Mouse (Mus musculus) CD4-positive, CD25-positive, alpha-beta regulatory T cell, adult 2 months (primary cell): Measurements from ENCODE around the gene Crip1.

Experiments
- DNase-seq: peaks from one replicate; pipeline ENCODE4 v3.0.0-alpha.2; 2012; ENCODE audit warnings: low read depth, low spot score

Crip1 gene

DNA sequence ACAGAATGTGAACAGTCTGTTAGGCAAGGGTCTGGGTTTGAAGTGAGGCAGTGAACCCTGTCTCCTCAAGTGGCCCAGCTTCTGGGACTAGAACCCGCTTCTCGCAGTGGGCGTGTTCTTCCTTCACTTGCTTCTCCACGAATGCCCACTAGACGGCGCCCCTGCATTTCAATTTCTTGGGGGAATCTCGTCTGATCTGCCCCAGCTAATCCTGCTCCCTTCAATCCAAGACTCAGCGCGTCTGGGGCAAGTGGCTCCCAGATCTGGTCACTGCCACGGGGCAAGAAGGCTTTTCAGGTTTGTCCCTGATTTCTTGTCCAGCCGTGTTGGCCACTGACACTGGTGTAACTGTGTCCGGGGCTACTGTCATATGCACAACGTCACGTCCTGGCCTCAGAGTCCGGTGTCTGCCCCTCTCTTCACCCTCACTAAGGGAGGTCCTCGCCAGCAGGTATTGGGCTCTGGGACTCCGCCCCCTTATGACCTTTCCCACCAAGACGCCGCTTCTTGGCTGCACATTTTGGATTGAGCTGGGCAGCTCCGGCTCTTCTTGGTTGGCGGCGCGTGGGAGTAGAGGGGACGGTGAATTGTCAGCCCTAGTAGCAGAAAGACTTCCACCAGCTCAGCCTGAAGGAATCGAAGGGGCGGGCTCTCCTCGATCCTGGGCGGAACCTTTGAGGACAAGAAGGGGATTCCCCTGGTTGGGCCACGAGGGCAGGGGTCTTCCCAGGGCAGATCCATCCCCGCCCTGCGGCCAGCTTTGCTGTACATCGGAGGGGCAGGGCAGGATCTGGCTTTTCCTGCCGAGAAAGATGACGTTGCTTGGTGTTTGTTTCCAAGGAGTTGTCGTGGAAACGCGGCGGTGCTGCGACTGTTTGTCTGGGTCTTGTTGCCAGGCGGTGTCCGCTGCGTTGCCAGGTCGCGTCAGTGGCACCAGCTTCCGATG is at the start of gene Crip1:
Gene Crip1, plus strand, starts transcription at position 205 of the 946 bp plus-strand sequence.
- peak; percentile 94 for DNase-seq

DNA sequence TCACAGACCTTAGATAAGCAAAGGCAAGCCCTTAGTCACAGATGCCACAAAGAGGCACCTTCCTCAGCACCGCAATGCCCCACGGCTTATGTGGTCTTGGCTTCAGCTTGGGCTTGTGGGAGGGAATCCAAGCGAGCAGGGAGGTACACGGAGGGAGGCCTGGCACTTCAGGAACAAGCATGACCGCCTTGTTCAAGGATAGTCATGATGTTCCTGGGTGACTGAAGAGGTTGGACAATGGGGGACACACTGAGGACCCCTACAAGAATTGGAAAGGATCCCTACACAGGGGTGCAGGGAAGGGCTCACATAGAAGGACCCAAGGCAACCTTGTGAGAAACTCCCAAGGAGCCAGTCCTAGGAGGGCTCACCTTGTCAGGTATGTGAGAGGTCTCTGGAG is 49.1 kb upstream of the Crip1 start:
- no peak for DNase-seq

DNA sequence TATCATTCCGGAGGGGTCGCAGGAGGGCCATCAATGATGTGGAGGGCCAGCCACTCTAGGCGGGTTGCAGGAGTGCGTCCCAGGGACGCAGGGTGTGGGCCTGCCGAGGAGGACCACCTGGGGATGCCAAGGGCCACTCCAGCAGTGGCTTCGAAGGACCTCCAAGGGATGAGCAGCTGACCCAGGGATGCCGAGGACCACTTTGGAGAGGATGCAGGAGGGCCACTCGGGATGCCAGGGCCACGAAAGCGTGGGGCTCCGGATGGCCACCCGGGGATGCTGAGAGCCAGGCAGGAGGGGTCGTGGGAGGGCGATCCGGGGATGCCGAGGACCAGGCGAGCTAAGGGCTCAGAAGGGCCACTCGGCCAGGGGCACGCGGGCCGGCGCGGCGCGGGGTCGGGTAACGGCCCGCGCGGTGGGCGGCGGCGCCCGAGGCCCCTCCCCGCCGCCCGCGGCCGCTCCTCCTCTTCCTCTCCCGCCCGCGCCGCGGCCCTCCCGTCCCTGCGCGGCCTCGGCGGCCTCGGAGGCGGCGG is 48.3 kb upstream of the Crip1 start, which contains the start of gene Mta1:
Gene Mta1, plus strand, starts transcription at position 530 of the 533 bp plus-strand sequence.
- peak; percentile 76 for DNase-seq

DNA sequence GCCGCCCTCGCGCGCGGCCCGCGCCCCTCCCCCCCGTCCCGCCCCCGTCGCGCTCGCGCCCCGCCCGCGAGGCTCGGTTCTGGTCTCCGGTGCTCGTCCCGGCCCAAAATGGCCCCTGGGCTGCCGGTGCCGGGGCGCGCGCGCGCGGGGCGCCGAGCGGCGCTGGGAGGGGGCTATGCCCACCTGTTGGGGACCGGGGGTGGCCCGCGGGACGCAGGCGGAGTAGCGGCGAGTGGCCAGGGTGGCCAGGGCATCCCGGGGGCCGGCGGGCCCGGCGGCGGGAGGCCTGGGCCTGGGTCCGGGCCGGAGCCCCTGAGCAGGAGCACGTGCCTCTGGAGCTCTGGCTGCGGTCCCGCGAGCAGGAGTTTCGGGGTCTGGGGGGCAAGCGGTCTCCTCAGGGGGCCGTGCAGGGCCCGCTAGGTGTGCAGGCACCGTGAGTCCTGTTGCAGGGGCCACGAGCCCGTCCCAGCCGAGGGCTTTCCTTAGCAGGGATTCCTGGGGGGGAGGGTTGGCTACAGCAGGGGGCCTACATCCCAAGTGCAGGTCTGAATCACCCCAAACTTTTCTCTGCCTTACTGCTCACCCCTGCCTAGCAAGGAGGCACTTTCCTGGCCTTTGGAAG is 47.5 kb upstream of the Crip1 start:
- DNase-seq = peak; percentile 64

DNA sequence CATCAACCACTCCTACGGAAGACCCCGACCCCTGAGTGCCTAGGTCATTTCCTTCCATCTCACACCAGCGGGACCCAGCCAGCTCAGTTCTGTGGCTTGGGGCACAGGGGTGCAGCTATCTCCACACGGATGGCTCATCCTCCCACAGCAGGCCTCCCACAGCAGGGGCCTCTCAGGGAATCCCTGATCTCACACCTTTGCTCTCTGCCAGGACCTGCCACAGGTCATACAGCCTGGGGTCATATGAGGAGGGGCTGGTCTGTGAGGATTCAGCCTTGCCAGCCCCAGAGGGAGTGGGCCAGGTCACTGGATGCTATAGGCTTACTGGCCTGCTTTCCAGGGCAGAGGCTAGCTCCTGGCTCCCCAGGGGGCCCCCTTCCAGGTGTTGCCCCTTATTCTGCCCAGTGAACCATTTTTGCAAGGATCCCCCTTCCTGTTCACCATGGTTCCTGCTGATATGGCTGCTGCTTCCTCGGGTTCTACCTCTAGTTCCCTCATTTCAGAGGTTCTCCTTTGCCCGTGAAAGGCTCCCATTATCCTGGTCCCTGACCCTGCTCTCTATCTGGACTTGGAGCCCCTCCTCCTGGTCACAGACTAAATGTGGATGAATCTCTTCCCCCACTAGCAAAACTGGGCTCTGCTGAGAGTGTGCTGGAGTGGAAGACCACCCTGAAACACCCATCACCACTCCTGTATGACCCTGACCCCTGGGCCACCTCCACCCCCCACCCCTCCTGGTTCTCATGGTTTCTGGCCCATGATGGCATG is 46.5 kb upstream of the Crip1 start:
- DNase-seq = no peak

DNA sequence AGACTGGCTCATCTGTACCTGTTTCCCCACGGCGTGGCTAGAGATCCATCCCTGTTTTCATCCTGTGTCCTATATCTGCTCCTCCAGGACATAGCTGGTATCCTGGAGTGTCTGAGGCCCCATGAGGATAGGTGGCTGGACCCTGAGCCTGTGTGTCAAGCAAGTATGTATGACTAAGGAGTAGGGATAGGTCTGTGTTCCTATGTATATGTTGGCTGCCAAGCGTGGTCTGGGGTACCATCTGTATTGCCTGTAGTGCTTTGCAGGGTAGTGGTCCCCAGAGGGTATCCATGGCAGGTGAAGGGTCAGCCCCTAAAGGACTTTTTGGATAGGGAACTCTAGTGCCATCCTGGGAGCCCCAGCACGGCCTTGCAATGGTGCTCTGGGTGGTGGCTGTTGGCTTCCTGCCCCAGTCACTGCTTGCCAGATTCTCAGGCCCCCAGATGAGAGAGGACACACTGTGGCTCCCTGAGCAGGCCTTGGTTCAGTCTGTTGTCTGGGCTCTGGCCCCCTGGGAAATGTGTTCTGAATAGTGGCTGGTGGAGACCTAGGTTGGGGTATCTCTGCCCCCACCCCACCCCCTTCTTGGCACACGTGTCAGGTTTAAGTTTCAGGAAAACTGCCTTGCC is 45.6 kb upstream of the Crip1 start:
- no peak for DNase-seq

DNA sequence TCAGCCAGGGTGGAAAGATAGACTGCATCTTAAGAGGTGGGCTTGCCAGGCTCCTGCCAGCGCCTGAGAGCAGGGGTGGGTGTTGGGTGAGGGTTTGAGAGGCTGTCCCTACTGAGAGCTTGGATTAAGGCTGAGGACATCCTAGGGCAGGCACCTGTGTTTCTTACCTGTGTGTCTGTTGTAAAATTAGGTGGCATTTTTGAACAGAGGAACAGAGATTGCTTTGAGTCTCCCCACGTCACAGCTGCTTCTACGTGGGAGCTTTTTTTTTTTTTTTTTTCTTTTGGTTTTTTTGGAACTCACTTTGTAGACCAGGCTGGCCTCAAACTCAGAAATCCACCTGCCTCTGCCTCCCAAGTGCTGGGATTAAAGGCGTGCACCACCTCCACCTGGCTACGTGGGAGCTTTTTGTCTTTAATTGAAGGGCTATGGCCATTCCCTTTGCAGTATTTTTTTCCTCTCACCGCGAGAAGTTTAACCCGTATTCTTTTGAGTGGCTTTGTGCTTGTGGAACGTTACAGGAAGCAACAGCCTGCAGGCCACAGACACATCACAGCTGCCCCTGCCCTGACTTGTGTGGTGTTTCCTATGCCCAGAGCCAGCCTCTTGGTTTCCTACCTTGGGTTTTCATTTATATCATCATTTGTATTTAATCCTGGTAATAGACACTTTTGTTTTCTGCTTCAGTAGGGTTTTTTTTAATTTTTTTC is 44.7 kb upstream of the Crip1 start:
- no peak for DNase-seq

DNA sequence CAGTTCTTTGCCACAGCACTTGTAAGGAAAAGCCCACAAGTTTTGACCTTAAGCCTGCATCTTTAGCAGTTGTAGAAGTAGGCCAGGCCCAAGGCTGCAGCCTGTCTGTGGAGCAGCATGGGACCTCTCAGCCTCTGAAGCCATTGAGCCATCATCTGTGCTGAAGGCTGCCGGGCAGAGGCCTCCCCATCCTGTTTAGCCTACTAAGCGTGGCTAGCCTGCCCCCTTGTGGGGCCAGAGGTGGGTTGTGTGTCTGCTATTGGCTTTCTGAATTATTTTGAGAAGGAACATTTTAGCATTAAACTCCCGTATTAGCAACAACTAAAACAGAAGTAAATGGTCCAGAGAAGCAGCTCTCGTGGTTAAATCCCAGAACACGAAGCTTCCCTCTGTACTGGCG is 43.7 kb upstream of the Crip1 start:
- peak; percentile 87 for DNase-seq

DNA sequence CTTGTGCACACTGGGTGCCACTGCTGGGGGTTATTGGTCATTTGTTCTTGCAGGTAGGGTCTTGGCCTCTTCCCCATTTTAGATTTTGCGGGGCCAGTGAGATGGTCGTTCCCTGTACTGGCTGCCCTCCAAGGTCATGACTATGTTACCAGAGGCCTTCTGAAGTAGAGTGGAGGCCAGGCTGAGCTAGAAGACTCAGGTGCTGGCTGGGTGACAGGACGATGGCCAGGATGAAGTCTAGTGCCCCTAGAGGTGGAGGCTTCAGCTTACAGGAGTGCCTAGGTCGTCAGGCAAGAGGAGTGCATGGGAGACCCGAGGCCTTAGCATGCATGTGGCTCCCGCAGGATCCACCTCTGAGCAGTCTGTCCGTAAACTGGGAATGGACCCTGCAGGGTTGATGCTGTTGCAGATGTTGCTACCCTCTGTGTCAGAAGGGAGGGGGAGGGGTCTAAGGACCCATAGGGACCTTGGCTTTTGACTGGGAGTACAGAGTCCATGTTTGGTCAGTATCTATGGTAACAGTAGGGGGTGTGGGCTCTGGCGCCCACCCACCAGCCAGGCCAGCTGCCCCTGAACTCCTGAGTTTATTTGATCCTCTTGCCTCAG is 42.2 kb upstream of the Crip1 start:
- peak; percentile 64 for DNase-seq

DNA sequence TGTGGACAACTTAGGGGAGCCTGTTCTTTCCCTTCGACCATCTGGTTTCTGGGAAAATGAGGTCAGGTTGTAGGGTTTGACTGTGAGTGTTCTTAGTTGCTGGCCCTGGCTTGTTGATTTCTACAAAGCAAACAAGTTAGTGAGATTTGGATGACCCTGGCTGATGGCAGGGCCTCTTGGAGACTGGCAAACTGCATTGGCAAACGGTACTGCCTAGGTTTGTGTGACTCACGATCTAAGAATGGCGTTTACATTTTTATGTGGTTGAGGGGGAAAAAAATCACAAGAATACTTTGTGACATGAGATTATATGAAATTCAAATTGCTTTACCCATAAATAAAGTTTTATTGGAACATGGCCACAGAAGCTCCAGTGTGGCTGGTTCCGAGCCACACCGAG is 39.7 kb upstream of the Crip1 start:
- no peak for DNase-seq

DNA sequence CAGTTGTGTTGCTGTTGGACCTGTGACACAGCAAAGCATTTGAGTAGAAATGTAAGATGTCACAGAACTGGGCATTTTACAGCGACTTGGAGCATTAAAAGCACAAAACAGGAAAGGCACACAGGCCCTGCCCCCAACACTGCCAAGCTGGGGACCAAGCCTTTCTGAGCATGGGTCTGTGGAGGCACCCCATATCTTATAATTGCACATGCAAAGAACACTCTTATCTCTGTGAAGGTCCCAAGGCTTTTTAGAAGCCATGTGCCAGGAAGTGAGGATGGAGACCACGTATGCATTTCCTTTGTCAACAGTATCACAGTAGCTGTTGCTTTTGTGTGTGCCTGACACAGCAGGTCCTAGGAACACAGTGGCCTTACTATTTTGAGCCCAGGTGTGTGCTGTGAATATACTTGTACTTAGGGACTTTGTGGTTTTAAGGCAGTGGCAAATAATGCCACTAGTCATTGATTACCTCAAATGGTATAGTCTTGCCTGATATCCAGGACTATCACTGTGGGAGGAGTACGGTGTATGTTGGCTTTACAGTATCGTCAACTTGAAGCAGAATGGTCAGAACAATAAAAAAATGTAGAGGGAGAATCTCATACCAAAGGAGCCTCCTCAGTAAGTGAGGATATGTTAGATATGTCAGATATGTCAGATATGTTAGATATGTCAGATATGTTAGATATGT is 38.5 kb upstream of the Crip1 start:
- no peak for DNase-seq

DNA sequence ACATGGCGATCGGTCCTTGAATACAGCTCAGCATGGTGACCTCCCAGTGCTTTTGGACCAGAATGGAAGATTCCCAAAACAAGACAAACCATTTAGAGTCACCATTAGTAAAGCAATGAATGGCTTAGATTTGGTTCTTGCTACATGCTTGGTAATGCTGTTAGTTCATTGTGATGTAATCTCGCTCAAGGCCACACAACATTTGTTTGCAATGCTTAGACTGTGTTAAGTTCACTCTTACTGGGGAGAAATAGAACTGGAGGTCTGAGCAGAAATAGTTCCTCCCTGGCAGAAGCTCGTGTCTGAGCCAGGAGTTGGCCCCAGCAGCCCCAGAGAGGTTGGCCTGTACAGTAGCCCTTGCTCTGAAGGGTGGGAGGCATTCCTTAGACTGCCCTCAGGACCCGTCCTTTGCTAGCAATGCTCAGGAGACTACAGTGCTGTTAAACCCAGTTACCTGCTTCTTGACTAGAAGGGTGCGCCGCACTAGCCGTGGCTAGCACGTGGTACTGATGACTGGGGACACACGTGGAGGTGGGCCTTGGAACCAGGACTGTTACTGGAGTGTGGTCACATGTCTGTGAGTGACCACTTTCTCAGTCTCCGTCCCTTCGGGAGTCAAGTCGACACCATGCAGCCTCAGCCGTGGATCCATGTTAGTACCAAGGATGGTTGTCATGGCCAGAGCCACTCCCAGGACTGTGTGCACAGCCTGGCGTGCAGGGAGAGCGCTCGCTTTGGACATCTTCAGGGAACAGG is 37.4 kb upstream of the Crip1 start:
- DNase-seq = no peak

DNA sequence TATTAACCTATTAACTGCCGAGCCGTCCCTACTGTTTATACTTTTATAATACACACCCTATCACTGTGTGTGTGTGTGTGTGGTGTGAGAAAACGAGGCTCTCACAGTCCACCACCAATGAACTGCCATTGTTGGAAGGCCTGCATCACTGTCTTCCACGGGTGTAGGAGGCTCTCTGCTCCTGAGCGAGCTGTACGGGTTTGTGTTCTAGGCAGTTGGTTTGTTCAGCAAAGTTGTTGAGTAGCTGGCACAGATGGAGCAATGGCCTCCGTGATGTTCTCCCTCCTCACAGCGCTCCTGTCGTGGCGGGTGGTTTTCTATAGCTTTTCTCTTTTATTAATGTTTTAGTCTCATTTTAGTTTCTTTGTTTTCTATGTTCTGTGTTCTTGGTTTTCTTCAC is 36.3 kb upstream of the Crip1 start:
- DNase-seq = no peak

DNA sequence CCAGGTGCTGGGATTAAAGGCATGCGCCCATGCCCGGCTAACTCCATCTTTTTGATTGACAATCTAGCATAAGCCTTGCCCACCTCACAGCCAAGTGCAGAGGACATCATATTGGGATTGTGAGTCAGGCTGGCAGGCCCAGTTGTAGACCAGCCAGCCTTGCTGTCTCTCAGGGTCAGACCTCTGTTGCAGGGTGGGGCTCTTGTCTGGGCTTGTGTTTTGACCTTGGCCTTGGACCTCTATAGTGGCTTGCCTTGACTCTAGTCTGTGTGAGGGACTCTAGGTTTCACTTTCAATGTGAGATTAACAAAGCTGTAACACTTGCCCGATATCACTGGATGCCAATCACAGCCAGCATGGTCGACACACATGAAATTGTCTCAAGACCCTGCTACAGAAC is 32.0 kb upstream of the Crip1 start:
- no peak for DNase-seq

DNA sequence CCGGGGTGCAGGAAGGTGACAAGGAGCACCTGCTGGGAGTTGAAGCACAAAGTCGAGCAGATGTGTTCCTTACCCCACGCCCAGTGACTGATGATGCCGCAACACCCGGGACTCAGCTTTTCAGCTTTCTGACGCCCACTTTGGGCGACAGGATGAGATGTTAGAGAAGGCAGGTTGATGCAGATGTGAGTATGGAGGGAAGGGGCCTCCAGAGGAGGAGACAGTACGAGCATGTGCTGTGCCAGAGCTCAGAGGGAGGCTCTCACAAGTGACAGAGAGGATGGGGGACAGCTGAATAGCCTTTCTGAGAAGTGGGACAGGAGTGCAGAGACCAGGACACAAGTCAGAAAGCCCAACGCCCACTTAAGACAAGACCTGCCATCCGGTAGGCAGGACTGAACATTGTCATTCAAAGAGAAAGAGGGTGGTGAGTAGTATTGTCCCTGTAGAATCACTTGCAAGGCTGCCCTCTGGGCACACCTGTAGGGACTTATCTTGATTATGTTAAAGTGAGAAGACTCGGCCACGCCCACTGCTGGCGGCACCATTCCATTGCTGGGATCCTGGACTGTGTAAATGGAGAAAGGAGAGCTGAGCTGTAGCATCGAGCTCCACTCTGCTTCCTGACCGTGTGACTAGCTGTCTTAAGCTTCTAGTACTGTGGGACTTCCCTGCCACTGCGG is 31.1 kb upstream of the Crip1 start:
- DNase-seq = no peak

DNA sequence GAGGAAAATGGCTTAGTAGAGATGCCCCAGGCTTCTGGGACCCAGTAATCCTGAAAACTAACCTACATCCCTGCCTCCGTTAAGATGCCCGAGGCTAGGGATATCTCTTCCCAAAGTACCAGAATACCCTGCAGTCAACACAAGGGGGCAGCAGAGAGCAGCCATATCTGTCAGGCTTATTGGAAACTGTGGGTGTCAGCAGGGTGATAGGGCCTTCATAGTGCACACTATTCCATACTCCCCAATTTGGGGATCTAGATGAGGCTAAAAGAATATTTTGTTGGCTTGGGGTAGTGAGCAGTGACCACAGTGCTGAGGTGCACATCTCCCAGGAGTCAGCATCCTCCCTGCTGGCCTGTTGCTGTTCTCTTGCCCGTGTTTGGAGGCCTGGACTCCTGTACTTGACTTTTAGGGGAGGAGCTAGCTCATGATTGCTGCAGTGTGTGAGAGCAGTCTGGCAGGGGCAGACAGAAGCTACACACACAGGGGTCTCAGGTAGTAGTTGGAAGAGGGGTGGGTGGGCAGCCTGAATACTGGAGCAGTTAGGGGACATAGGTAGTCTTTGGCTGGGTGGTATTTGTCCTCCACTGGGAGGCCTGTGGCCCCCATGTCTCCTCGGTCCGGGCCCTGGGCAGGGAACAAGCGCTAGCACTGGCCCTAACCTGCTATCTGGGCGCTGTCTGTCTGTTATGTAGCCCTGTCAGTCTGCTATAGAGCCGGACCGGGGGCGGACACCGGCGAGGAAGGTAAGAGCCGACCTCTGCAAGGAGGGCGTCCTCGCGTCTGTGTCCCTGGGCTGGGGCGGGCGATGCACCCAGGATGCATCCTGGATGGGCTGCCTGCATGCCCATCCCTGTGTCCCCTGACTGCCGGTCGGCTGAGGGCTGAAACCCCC is 26.4 kb upstream of the Crip1 start:
- DNase-seq = peak; percentile 85

DNA sequence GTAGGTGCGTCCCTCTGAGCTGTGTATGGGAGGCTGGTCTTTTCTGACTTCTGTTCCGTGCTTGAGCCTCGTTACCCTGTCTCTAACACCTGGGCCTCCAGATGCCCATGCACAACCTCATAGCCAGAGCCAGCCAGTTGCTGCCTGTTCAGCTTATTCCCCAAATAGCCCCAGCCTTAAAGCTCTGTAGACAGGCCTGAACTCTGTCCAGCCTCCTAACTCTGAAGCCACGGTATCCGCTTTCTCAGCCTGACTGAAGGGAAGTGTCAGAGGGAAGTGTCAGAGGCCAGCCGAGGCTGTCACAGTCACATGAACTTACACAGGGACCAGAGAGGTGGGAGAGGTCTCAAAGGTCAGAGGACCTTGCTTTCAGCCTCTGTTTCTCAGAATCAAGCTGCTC is 21.4 kb upstream of the Crip1 start:
- no peak for DNase-seq
